Mouse (Mus musculus) spleen, postnatal 10 days (tissue): ENCODE measurements around the gene Mbl1.

Source experiments
- DNase-seq, 2 experiments: peaks; one replicate each; pipeline ENCODE4 v3.0.0; 2021 to 2022; ENCODE audit warnings: low spot score in 2 of 2

The Mbl1 gene

GRCm38 (mm10) chr14:41189496-41189895 is 38.2 kb downstream of the Mbl1 start:
- DNase-seq, result no peak

GRCm38 (mm10) chr14:41198037-41198730 is 46.9 kb downstream of the Mbl1 start:
- no peak for DNase-seq
